Mouse (Mus musculus): ENCODE data around the gene Zfp784. TPM values are rescaled to one million over a fixed set of nuclear protein-coding genes. Genes with fewer than 3 reads are reported as not detected.
A peak's percentile ranks its signal among the peaks of the same experiment; 100 is the strongest.

Gene Zfp784
- polyA plus RNA-seq (2014; fragmentation: Nextera tagmentation; extraction: Ambion mirVana), result 3.9 and 4.8 TPM in 2 replicates

- DNase-seq (ENCODE audit: low spot score) (peak; percentile 95), ATAC-seq (replicated peaks; ENCODE audit: low FRiP score) (peak; percentile 96)
- peak within 1 kb of the TSS; percentile 64 for H3K4me3 ChIP-seq (ENCODE audit: low read depth, low read length)
- no peaks in the 10 kb centered on the region for H3K4me1 ChIP-seq (replicated peaks; ENCODE audit: control insufficient read depth, insufficient read depth, low read length)
- peak within 1 kb of the TSS; percentile 93 for H3K27ac ChIP-seq (ENCODE audit: low read depth, low read length)
- H3K4me2 ChIP-seq (ENCODE audit: low read depth, low read length, severe bottlenecking), result peak within 1 kb of the TSS; percentile 49
- peak within 1 kb of the TSS; percentile 75 for H3K9ac ChIP-seq (ENCODE audit: low read length)
- H3K27me3 ChIP-seq (ENCODE audit: control insufficient read depth, insufficient read depth, low read length), result no peaks in the 10 kb centered on the region
- WGBS, result under 1% methylated on average over 48 of the region's 48 CpGs
- H3K36me3 ChIP-seq (ENCODE audit: control insufficient read depth, insufficient read depth, low read length), result peaks cover 2% of the 10 kb centered on the region; the same call in 1 of the 2 replicates
- no peaks in the 10 kb centered on the region for H3K9me3 ChIP-seq (ENCODE audit: control insufficient read depth, low read length)
Measured at GRCm38 (mm10) chr7:5038109-5038732, at the start of gene Zfp784. Gene Zfp784, minus strand, starts transcription at chr7:5038446.

- H3K9ac ChIP-seq (ENCODE audit: low read length), result no peak overlapping the region
Measured at GRCm38 (mm10) chr7:5087886-5088285, 49.6 kb upstream of the Zfp784 start.

GRCm38 (mm10) chr7:5086921-5087440 is 48.7 kb upstream of the Zfp784 start:
- Histone ChIP-seq H3K9me3 (ENCODE audit: control insufficient read depth, low read length) (no peaks in the 10 kb centered on the region), H3K4me1 (replicated peaks; ENCODE audit: control insufficient read depth, insufficient read depth, low read length) (no peaks in the 10 kb centered on the region), H3K9ac (ENCODE audit: low read length) (no peak overlapping the region), H3K4me3 (ENCODE audit: low read depth, low read length) (no peak overlapping the region), H3K4me2 (ENCODE audit: low read depth, low read length, severe bottlenecking) (no peak overlapping the region), H3K27me3 (ENCODE audit: control insufficient read depth, insufficient read depth, low read length) (no peaks in the 10 kb centered on the region), H3K27ac (ENCODE audit: low read depth, low read length) (no peak overlapping the region), H3K36me3 (ENCODE audit: control insufficient read depth, insufficient read depth, low read length) (peaks cover 2% of the 10 kb centered on the region; the same call in 1 of the 2 replicates)
- DNase-seq (ENCODE audit: low spot score) (no peak), ATAC-seq (replicated peaks; ENCODE audit: low FRiP score) (no peak)
- 85% methylated on average over 5 of the region's 5 CpGs for WGBS

More at GRCm38 (mm10) chr7:5087886-5088285, 49.6 kb upstream of the Zfp784 start:
- Histone ChIP-seq H3K9me3 (ENCODE audit: control insufficient read depth, low read length) (no peaks in the 10 kb centered on the region), H3K27ac (ENCODE audit: low read depth, low read length) (no peak overlapping the region), H3K36me3 (ENCODE audit: control insufficient read depth, insufficient read depth, low read length) (peaks cover 4% of the 10 kb centered on the region), H3K4me3 (ENCODE audit: low read depth, low read length) (no peak overlapping the region), H3K27me3 (ENCODE audit: control insufficient read depth, insufficient read depth, low read length) (no peaks in the 10 kb centered on the region), H3K4me2 (ENCODE audit: low read depth, low read length, severe bottlenecking) (no peak overlapping the region), H3K4me1 (replicated peaks; ENCODE audit: control insufficient read depth, insufficient read depth, low read length) (no peaks in the 10 kb centered on the region)
- no peak for ATAC-seq (replicated peaks; ENCODE audit: low FRiP score)
- no peak for DNase-seq (ENCODE audit: low spot score)
- WGBS, result 89% methylated on average over 4 of the region's 4 CpGs

GRCm38 (mm10) chr7:5085512-5085911 is 47.3 kb upstream of the Zfp784 start:
- no peak overlapping the region for H3K27ac ChIP-seq (ENCODE audit: low read depth, low read length)
- peaks cover 2% of the 10 kb centered on the region; the same call in 1 of the 2 replicates for H3K36me3 ChIP-seq (ENCODE audit: control insufficient read depth, insufficient read depth, low read length)

GRCm38 (mm10) chr7:5083325-5084105 is 45.3 kb upstream of the Zfp784 start:
- no peak overlapping the region for H3K4me2 ChIP-seq (ENCODE audit: low read depth, low read length, severe bottlenecking)
- WGBS, result 95% methylated on average over 18 of the region's 18 CpGs
- peaks cover 5% of the 10 kb centered on the region; the same call in 1 of the 2 replicates for H3K36me3 ChIP-seq (ENCODE audit: control insufficient read depth, insufficient read depth, low read length)
- H3K27me3 ChIP-seq (ENCODE audit: control insufficient read depth, insufficient read depth, low read length), result no peaks in the 10 kb centered on the region
- ATAC-seq (replicated peaks; ENCODE audit: low FRiP score), result no peak
- H3K9ac ChIP-seq (ENCODE audit: low read length), result no peak overlapping the region
- H3K4me3 ChIP-seq (ENCODE audit: low read depth, low read length), result no peak overlapping the region
- H3K4me1 ChIP-seq (replicated peaks; ENCODE audit: control insufficient read depth, insufficient read depth, low read length), result no peaks in the 10 kb centered on the region
- no peaks in the 10 kb centered on the region for H3K9me3 ChIP-seq (ENCODE audit: control insufficient read depth, low read length)
- no peak for DNase-seq (ENCODE audit: low spot score)
- no peak overlapping the region for H3K27ac ChIP-seq (ENCODE audit: low read depth, low read length)

More at GRCm38 (mm10) chr7:5085512-5085911, 47.3 kb upstream of the Zfp784 start:
- no peaks in the 10 kb centered on the region for H3K9me3 ChIP-seq (ENCODE audit: control insufficient read depth, low read length)
- DNase-seq (ENCODE audit: low spot score) (no peak), ATAC-seq (replicated peaks; ENCODE audit: low FRiP score) (no peak)
- H3K4me1 ChIP-seq (replicated peaks; ENCODE audit: control insufficient read depth, insufficient read depth, low read length), result no peaks in the 10 kb centered on the region
- H3K4me2 ChIP-seq (ENCODE audit: low read depth, low read length, severe bottlenecking), result no peak overlapping the region
- no peak overlapping the region for H3K9ac ChIP-seq (ENCODE audit: low read length)
- no peaks in the 10 kb centered on the region for H3K27me3 ChIP-seq (ENCODE audit: control insufficient read depth, insufficient read depth, low read length)
- 88% methylated on average over 1 of the region's 1 CpGs for WGBS
- H3K4me3 ChIP-seq (ENCODE audit: low read depth, low read length), result no peak overlapping the region

DNA sequence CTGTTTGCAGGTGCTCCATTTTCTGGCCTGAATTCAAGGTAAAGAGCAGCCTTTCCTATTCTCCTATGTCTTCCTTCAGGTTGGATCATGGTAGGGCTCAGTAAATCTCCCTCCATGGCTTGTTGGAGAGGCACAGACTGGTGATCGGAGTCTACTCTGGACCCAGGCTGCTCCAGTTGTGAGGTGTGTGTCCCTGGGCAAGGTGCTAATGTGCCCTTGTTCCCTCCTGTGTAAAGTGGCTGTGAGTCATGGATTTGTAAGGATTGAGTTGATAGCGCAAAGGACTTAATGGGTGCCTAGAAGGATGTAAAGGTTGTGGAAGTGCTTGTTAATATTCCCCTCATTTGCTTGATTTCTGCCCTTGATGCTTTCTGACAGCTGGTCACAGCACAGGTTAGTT is 43.7 kb upstream of the Zfp784 start:
- Histone ChIP-seq H3K9ac (ENCODE audit: low read length) (no peak overlapping the region), H3K4me3 (ENCODE audit: low read depth, low read length) (peak overlapping the region; percentile 96; the same call in 1 of the 2 replicates), H3K4me1 (replicated peaks; ENCODE audit: control insufficient read depth, insufficient read depth, low read length) (no peaks in the 10 kb centered on the region), H3K27me3 (ENCODE audit: control insufficient read depth, insufficient read depth, low read length) (no peaks in the 10 kb centered on the region), H3K9me3 (ENCODE audit: control insufficient read depth, low read length) (no peaks in the 10 kb centered on the region), H3K27ac (ENCODE audit: low read depth, low read length) (no peak overlapping the region), H3K36me3 (ENCODE audit: control insufficient read depth, insufficient read depth, low read length) (peaks cover 12% of the 10 kb centered on the region; the same call in 1 of the 2 replicates), H3K4me2 (ENCODE audit: low read depth, low read length, severe bottlenecking) (no peak overlapping the region)
- no peak for DNase-seq (ENCODE audit: low spot score)
- WGBS, result 91% methylated on average over 2 of the region's 2 CpGs
- ATAC-seq (replicated peaks; ENCODE audit: low FRiP score), result no peak

- DNase-seq (ENCODE audit: low spot score), result peak; percentile 46
- Histone ChIP-seq H3K4me2 (ENCODE audit: low read depth, low read length, severe bottlenecking) (peak overlapping the region; percentile 87; the same call in 1 of the 2 replicates), H3K9ac (ENCODE audit: low read length) (no peak overlapping the region; the same call in 1 of the 2 replicates), H3K9me3 (ENCODE audit: control insufficient read depth, low read length) (no peaks in the 10 kb centered on the region), H3K27me3 (ENCODE audit: control insufficient read depth, insufficient read depth, low read length) (no peaks in the 10 kb centered on the region), H3K4me1 (replicated peaks; ENCODE audit: control insufficient read depth, insufficient read depth, low read length) (no peaks in the 10 kb centered on the region), H3K4me3 (ENCODE audit: low read depth, low read length) (peak overlapping the region; percentile 96), H3K36me3 (ENCODE audit: control insufficient read depth, insufficient read depth, low read length) (peaks cover 19% of the 10 kb centered on the region), H3K27ac (ENCODE audit: low read depth, low read length) (no peak overlapping the region)
- WGBS, result 80% methylated on average over 6 of the region's 6 CpGs
- ATAC-seq (replicated peaks; ENCODE audit: low FRiP score), result no peak
Measured at GRCm38 (mm10) chr7:5081241-5081640, 43.0 kb upstream of the Zfp784 start.

- H3K27ac ChIP-seq (ENCODE audit: low read depth, low read length), result 0 out of 2 replicates have a peak overlapping the region, but pooled peaks have one; percentile 76
- H3K27me3 ChIP-seq (ENCODE audit: control insufficient read depth, insufficient read depth, low read length), result no peaks in the 10 kb centered on the region
- peaks cover 19% of the 10 kb centered on the region for H3K36me3 ChIP-seq (ENCODE audit: control insufficient read depth, insufficient read depth, low read length)
- 22% methylated on average over 6 of the region's 6 CpGs for whole genome bisulfite sequencing
- peak overlapping the region; percentile 87 for H3K4me2 ChIP-seq (ENCODE audit: low read depth, low read length, severe bottlenecking)
- ATAC-seq (replicated peaks; ENCODE audit: low FRiP score) (no peak), DNase-seq (ENCODE audit: low spot score) (peak; percentile 48)
- H3K9me3 ChIP-seq (ENCODE audit: control insufficient read depth, low read length), result no peaks in the 10 kb centered on the region
- H3K9ac ChIP-seq (ENCODE audit: low read length), result peak overlapping the region; percentile 95
- peak overlapping the region; percentile 96 for H3K4me3 ChIP-seq (ENCODE audit: low read depth, low read length)
- H3K4me1 ChIP-seq (replicated peaks; ENCODE audit: control insufficient read depth, insufficient read depth, low read length), result no peaks in the 10 kb centered on the region
Measured at GRCm38 (mm10) chr7:5080815-5081214, 42.6 kb upstream of the Zfp784 start.

Data from forebrain, embryonic 11.5 days (tissue).